Mouse (Mus musculus): Measurements from ENCODE around the gene Tapbp.

The Tapbp gene

DNA sequence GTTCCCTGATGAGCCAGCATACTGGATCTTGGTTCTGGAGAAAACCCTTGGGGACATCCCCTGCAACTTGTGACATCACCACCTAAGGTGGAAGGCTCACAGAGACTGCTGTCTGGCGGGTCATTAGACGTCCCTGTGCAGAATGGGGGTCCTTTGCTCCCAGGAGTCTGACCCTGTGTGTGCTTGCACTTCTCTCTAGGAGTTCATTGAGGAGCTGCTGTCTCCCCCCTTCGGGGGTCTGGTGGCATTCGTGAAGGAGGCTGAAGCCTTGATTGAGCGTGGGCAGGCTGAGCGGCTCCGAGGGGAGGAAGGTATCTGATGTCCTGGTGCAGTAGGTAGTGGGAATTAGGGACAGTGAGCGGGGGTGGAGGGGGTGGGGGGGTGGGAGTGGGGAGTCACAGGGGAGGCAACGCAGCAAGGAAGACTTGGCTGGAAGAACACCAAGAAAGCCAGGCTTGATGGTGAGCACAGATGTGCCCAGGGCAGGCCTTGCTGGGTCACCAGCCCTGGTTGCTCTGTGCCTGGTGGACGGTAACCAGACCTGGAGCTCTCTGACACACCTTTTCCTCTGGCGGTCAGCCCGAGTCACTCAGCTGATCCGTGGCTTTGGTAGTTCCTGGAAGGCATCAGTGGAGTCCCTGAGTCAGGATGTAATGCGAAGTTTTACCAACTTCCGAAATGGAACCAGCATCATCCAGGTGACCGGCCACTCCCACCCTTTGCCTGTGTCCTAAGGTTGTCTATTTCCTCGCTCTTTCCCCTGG is 49.6 kb downstream of the Tapbp start:
- no peak for DNase-seq (ENCODE audit: low read depth, low spot score)

DNA sequence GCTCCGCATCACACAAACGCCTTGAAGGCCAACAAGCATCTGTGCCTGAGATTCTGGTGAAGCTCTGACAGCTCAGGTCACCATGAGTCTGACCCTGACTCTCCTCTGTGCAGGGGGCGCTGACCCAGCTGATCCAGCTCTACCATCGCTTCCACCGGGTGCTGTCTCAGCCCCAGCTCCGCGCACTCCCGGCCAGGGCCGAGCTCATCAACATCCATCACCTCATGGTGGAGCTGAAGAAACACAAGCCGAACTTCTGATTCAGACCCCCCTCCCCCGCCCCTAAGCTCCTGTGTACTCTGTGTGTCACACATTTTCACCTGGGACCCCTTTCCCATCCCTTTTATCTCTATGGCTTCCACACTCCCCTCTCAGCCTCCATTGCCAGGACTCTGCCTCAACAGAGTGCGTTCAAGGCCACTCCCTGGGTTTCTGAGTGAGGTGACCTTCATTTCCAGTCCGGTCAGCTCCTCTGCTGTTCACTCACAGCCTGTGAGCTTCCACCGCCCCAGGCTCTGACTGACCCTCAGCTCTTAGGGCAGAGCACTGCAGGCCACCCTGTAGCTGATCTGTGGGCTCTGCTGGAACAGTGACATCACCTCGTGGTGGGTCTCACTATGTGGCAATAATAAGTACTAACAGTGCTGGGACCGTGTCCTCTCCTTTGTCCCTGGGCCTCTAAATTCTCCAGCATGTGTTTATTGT is 50.3 kb downstream of the Tapbp start:
- no peak for DNase-seq (ENCODE audit: low read depth, low spot score)

DNA sequence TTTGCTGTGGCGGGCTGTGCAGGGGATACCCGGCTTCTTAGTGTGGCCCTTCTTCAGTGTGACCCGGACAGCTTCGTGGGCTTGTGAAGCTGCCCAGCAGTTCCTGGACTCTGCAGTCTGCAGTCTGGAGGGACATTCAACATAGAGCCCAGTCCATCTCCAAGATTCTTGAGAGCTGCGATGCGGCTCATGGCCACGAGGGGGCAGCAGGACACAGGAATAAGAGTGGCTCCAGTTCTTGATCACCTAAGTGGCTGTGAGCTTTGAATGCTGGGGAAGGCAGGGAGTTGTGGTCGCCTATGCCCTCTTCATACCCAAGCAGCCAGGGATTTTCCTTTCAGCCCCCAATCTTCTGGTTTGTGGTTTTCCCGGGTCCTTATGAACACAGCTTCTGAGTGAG is 52.8 kb downstream of the Tapbp start:
- DNase-seq (ENCODE audit: low read depth, low spot score) = peak; percentile 90

DNA sequence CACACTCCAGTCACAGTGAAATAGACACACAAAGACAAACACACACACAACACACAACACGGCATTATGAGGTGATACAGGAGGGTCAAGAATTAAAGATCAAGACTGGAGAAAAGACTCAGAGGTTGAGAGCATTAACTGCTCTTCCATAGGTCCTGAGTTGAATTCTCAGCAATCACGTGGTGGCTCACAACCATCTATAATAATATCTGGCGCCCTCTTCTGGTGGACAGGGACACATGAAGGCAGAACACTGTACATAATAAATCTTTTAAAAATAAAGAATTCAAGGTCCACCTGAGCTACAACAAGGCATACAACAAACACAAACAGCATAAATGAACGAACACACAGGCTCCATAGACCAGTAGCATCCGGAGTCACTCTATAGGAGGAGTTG is 53.2 kb downstream of the Tapbp start:
- peak; percentile 89 for DNase-seq (ENCODE audit: low read depth, low spot score)

DNA sequence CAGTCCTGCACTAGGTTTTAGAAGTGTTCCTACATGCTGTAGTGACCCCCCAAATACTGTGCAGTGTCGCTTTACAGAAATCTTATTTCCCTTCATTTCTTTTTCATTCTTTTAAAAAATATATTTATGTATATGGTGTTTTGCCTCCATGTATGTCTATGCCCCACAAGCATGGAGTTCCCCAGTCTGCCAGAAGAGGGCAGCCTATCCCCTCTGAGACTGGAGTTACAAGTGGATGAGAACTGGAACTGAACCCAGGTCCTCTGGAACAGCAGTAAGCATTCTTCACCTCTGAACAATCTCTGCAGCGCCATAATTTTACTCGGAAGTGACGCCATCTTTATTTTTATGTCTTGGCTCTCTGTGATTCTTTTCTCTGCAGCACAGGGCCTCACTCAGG is 53.7 kb downstream of the Tapbp start:
- peak; percentile 24 for DNase-seq (ENCODE audit: low read depth, low spot score)

DNA sequence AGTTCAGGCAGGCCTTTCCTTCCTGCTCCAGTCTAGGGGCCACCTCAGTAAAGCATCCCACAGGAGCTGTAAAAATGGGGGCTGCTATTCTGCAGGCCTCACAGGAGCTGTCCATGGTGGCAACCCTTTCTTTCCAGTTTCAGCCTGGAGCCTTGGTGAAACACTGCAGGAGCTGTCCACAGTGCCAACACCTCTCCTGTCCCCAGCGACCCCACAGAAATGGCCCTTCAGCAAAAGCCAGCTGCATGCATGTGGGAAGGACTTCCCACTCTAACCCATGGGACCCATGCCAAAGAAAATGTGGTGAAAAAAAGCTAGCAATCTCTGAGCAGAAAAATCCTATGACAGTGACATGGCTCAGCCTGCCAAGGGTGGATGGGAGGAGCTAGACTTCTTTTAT is 57.0 kb downstream of the Tapbp start:
- DNase-seq (ENCODE audit: low read depth, low spot score) = peak; percentile 68

DNA sequence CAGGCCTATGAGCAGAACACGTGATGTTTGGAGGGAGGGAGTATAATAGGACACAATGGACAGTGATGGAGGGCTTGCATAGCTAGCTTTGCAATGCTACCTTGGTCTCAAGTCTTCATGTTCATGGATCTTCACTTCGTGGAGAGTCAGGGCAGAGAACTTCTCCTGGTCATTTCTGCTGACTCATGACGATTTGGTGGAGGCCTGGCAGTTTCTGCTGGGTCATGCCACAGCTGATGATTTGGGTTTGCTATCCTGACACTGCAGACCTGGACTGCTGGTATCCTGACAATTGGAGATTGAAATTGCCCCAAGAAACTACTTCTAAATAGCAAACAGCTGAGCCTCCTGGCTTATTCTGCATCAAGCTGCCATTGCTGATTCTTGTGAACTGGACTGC is 57.9 kb downstream of the Tapbp start:
- no peak for DNase-seq (ENCODE audit: low read depth, low spot score)

DNA sequence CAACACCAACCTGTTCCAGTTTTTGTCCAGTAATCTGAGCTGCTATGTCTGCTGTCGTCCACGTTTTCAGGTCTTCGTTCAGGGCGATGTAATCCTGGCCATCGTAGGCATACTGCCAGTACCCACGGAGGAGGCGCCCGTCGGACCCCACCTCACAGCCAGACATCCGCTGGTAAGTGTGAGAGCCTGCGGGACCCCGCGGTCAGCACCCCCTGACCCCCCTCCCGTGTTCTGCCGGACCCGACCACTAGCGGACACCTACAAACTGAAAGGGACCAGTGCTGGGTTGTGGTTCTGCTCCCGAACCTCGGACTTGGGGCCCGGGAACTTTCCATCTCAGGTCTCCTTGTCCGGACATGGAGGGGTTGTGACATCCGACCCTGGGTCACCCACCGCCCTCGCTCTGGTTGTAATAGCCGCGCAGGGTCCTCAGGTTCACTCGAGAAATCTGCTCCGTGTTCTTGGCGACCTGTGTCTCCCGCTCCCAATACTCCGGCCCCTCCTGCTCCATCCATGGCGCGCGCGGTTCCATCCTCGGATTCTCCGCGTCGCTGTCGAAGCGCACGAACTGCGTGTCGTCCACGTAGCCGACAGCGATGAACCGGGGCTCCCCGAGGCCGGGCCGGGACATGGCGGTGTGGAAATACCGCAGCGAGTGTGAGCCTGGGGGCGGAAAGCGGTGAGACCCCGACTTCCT is 62.3 kb downstream of the Tapbp start:
- DNase-seq (ENCODE audit: low read depth, low spot score) = no peak

DNA sequence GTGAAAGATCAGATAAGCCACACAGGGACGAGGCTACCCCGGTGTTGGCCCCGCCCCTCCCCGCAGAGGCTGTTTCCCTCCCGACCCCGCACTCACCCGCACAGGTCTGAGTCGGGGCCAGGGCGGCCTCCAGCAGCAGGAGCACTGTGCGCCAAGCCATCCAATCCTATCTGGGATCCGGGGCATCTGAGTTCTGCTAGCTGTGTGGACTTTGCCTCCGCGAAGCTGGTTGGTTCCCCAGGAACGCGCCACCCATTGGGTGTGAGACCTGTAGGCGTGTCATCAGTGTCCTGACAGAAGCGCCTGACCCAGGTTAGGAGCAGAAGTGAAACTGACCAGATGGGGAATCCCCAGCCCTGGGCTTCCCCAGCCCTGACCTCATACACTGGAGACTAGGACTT is 62.9 kb downstream of the Tapbp start:
- DNase-seq (ENCODE audit: low read depth, low spot score) = no peak

All from 3T3-L1 (cell line).